Mouse (Mus musculus): ENCODE measurements around the gene Dazl. TPM values are rescaled to one million over a fixed set of nuclear protein-coding genes. Genes with fewer than 3 reads are reported as not detected.
A peak's percentile ranks its signal among the peaks of the same experiment; 100 is the strongest.

Dazl gene
- polyA plus RNA-seq, 1 experiment from 2014 or later, result 0.09 TPM

- H3K27ac ChIP-seq (ENCODE audit: low read depth, low read length), result no peak overlapping the region
- ATAC-seq (ENCODE audit: low FRiP score) (no peak), DNase-seq (ENCODE audit: low spot score) (no peak)
- H3K9ac ChIP-seq (ENCODE audit: low read depth, low read length), result no peak overlapping the region
- no peak overlapping the region for H3K4me2 ChIP-seq (replicated peaks; ENCODE audit: low read depth, low read length)
- H3K4me1 ChIP-seq (replicated peaks; ENCODE audit: control insufficient read depth, insufficient read depth, low read length), result no peaks in the 10 kb centered on the region
- no peaks in the 10 kb centered on the region for H3K27me3 ChIP-seq (ENCODE audit: control insufficient read depth, insufficient read depth, low read length)
- 87% methylated on average over 11 of the region's 11 CpGs for WGBS
- no peaks in the 10 kb centered on the region for H3K36me3 ChIP-seq (ENCODE audit: control insufficient read depth, insufficient read depth, low read length)
- H3K4me3 ChIP-seq (ENCODE audit: low read depth, low read length), result no peak overlapping the region
- no peaks in the 10 kb centered on the region for H3K9me3 ChIP-seq (ENCODE audit: control insufficient read depth, low read length)
Observed at GRCm38 (mm10) chr17:50243326-50243725, 50.1 kb downstream of the Dazl start.

GRCm38 (mm10) chr17:50237818-50238610 is 55.4 kb downstream of the Dazl start:
- ATAC-seq (ENCODE audit: low FRiP score) (no peak), DNase-seq (ENCODE audit: low spot score) (no peak)
- H3K9me3 ChIP-seq (ENCODE audit: control insufficient read depth, low read length), result no peaks in the 10 kb centered on the region
- no peaks in the 10 kb centered on the region for H3K27me3 ChIP-seq (ENCODE audit: control insufficient read depth, insufficient read depth, low read length)
- no peak overlapping the region for H3K4me3 ChIP-seq (ENCODE audit: low read depth, low read length)
- 72% methylated on average over 11 of the region's 11 CpGs for WGBS
- H3K27ac ChIP-seq (ENCODE audit: low read depth, low read length), result no peak overlapping the region
- peaks cover 4% of the 10 kb centered on the region; the same call in 1 of the 2 replicates for H3K4me1 ChIP-seq (replicated peaks; ENCODE audit: control insufficient read depth, insufficient read depth, low read length)
- H3K36me3 ChIP-seq (ENCODE audit: control insufficient read depth, insufficient read depth, low read length), result no peaks in the 10 kb centered on the region
- H3K9ac ChIP-seq (ENCODE audit: low read depth, low read length), result no peak overlapping the region
- H3K4me2 ChIP-seq (replicated peaks; ENCODE audit: low read depth, low read length), result no peak overlapping the region

GRCm38 (mm10) chr17:50237436-50237709 is 56.1 kb downstream of the Dazl start:
- peak; percentile 89 for ATAC-seq (ENCODE audit: low FRiP score)
- peak; percentile 89 for DNase-seq (ENCODE audit: low spot score)
- Histone ChIP-seq H3K27ac (ENCODE audit: low read depth, low read length) (peak overlapping the region; percentile 64), H3K36me3 (ENCODE audit: control insufficient read depth, insufficient read depth, low read length) (no peaks in the 10 kb centered on the region), H3K4me1 (replicated peaks; ENCODE audit: control insufficient read depth, insufficient read depth, low read length) (peaks cover 4% of the 10 kb centered on the region; the same call in 1 of the 2 replicates), H3K9ac (ENCODE audit: low read depth, low read length) (no peak overlapping the region), H3K27me3 (ENCODE audit: control insufficient read depth, insufficient read depth, low read length) (no peaks in the 10 kb centered on the region), H3K9me3 (ENCODE audit: control insufficient read depth, low read length) (no peaks in the 10 kb centered on the region), H3K4me3 (ENCODE audit: low read depth, low read length) (no peak overlapping the region), H3K4me2 (replicated peaks; ENCODE audit: low read depth, low read length) (0 out of 2 replicates have a peak overlapping the region, but pooled peaks have one; percentile 22)
- WGBS, result 10% methylated on average over 8 of the region's 8 CpGs

- H3K27ac ChIP-seq (ENCODE audit: low read depth, low read length), result peak overlapping the region; percentile 64
Observed at GRCm38 (mm10) chr17:50236702-50237435, 56.6 kb downstream of the Dazl start.

GRCm38 (mm10) chr17:50235943-50236701 is 57.3 kb downstream of the Dazl start:
- ATAC-seq (ENCODE audit: low FRiP score), result peak; percentile 60
- H3K4me3 ChIP-seq (ENCODE audit: low read depth, low read length), result no peak overlapping the region
- H3K9ac ChIP-seq (ENCODE audit: low read depth, low read length), result no peak overlapping the region
- no peaks in the 10 kb centered on the region for H3K36me3 ChIP-seq (ENCODE audit: control insufficient read depth, insufficient read depth, low read length)
- DNase-seq (ENCODE audit: low spot score), result peak; percentile 44
- H3K4me2 ChIP-seq (replicated peaks; ENCODE audit: low read depth, low read length), result no peak overlapping the region
- H3K27ac ChIP-seq (ENCODE audit: low read depth, low read length), result peak overlapping the region; percentile 64
- H3K4me1 ChIP-seq (replicated peaks; ENCODE audit: control insufficient read depth, insufficient read depth, low read length), result peaks cover 4% of the 10 kb centered on the region; the same call in 1 of the 2 replicates
- WGBS, result 40% methylated on average over 13 of the region's 13 CpGs
- no peaks in the 10 kb centered on the region for H3K27me3 ChIP-seq (ENCODE audit: control insufficient read depth, insufficient read depth, low read length)
- H3K9me3 ChIP-seq (ENCODE audit: control insufficient read depth, low read length), result no peaks in the 10 kb centered on the region

More at GRCm38 (mm10) chr17:50236702-50237435, 56.6 kb downstream of the Dazl start:
- H3K4me3 ChIP-seq (ENCODE audit: low read depth, low read length), result no peak overlapping the region
- no peaks in the 10 kb centered on the region for H3K36me3 ChIP-seq (ENCODE audit: control insufficient read depth, insufficient read depth, low read length)
- H3K4me1 ChIP-seq (replicated peaks; ENCODE audit: control insufficient read depth, insufficient read depth, low read length), result peaks cover 4% of the 10 kb centered on the region; the same call in 1 of the 2 replicates
- WGBS, result 26% methylated on average over 9 of the region's 9 CpGs
- H3K9me3 ChIP-seq (ENCODE audit: control insufficient read depth, low read length), result no peaks in the 10 kb centered on the region
- peak; percentile 75 for DNase-seq (ENCODE audit: low spot score)
- no peak overlapping the region for H3K9ac ChIP-seq (ENCODE audit: low read depth, low read length)
- 0 out of 2 replicates have a peak overlapping the region, but pooled peaks have one; percentile 22 for H3K4me2 ChIP-seq (replicated peaks; ENCODE audit: low read depth, low read length)
- no peaks in the 10 kb centered on the region for H3K27me3 ChIP-seq (ENCODE audit: control insufficient read depth, insufficient read depth, low read length)
- ATAC-seq (ENCODE audit: low FRiP score), result peak; percentile 91

DNA sequence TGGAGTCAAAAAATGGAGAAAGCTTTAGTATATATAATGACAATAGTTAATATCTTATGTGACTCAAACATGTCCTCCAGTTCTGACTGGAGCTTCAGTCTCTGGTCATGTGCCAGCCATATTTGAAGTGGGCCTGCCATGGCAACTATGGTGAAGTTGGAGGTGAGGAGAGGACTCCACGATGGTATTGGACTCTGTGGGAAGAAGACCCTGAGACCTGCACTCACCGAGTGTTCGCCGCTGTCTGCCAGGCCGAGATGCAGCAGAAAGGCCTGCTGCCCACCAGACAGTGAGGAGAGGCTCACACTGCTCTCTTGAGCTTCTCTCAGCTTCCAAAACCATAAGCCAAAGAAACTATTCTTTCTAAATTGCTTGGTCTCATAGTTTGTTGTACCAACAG is 59.5 kb downstream of the Dazl start:
- H3K36me3 ChIP-seq (ENCODE audit: control insufficient read depth, insufficient read depth, low read length), result no peaks in the 10 kb centered on the region
- ATAC-seq (ENCODE audit: low FRiP score), result no peak
- no peak overlapping the region for H3K4me2 ChIP-seq (replicated peaks; ENCODE audit: low read depth, low read length)
- H3K4me3 ChIP-seq (ENCODE audit: low read depth, low read length), result no peak overlapping the region
- H3K27me3 ChIP-seq (ENCODE audit: control insufficient read depth, insufficient read depth, low read length), result no peaks in the 10 kb centered on the region
- no peak for DNase-seq (ENCODE audit: low spot score)
- no peak overlapping the region for H3K9ac ChIP-seq (ENCODE audit: low read depth, low read length)
- peaks cover 4% of the 10 kb centered on the region; the same call in 1 of the 2 replicates for H3K4me1 ChIP-seq (replicated peaks; ENCODE audit: control insufficient read depth, insufficient read depth, low read length)
- WGBS, result 92% methylated on average over 5 of the region's 5 CpGs
- no peak overlapping the region for H3K27ac ChIP-seq (ENCODE audit: low read depth, low read length)
- no peaks in the 10 kb centered on the region for H3K9me3 ChIP-seq (ENCODE audit: control insufficient read depth, low read length)

DNA sequence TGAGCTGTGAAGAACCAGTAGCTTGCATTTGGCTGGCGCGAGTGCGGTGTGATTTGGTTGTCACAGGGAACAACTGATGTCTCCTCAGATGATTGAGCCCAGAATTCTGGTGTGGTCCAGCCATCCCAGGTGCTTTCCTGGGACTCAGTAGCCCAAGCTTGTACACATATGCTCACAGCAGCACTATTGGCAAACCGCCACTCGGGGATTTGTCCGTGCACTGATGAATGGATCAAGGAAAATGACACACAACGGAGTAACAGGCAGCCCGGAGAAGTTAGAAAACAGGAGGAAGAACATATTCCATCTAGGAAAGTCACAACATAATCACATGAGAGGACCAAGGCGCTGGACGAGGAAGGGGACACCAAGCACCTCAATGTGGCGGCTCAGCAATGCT is 60.6 kb downstream of the Dazl start:
- no peaks in the 10 kb centered on the region for H3K36me3 ChIP-seq (ENCODE audit: control insufficient read depth, insufficient read depth, low read length)
- H3K27ac ChIP-seq (ENCODE audit: low read depth, low read length), result no peak overlapping the region
- no peak for DNase-seq (ENCODE audit: low spot score)
- H3K27me3 ChIP-seq (ENCODE audit: control insufficient read depth, insufficient read depth, low read length), result no peaks in the 10 kb centered on the region
- H3K9me3 ChIP-seq (ENCODE audit: control insufficient read depth, low read length), result no peaks in the 10 kb centered on the region
- H3K4me2 ChIP-seq (replicated peaks; ENCODE audit: low read depth, low read length), result no peak overlapping the region
- no peak overlapping the region for H3K4me3 ChIP-seq (ENCODE audit: low read depth, low read length)
- H3K9ac ChIP-seq (ENCODE audit: low read depth, low read length), result no peak overlapping the region
- WGBS, result 93% methylated on average over 11 of the region's 11 CpGs
- H3K4me1 ChIP-seq (replicated peaks; ENCODE audit: control insufficient read depth, insufficient read depth, low read length), result peaks cover 4% of the 10 kb centered on the region; the same call in 1 of the 2 replicates
- no peak for ATAC-seq (ENCODE audit: low FRiP score)

DNA sequence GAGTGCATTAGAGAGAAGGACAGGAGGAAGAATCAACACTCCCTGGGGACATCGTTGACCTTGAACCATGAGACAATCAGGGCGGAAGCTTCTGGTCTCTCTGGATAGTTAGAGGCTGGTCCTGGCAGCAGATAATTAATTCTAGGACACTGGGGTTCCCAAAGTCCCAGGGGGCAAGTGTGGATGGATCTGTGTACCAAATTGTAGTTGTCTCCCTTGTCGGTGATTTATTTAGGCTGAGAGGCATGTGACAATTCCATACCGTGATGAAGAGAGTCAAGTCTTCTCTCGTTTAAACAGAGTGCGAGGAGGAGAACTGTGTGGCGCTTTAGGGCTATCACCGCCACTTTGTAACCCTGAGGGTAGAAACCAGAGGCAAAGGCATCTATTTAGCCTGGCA is 62.2 kb downstream of the Dazl start:
- H3K36me3 ChIP-seq (ENCODE audit: control insufficient read depth, insufficient read depth, low read length), result no peaks in the 10 kb centered on the region

More for the DNA sequence above, 62.2 kb downstream of the Dazl start:
- Histone ChIP-seq H3K9ac (ENCODE audit: low read depth, low read length) (no peak overlapping the region), H3K9me3 (ENCODE audit: control insufficient read depth, low read length) (no peaks in the 10 kb centered on the region), H3K4me2 (replicated peaks; ENCODE audit: low read depth, low read length) (no peak overlapping the region), H3K27ac (ENCODE audit: low read depth, low read length) (no peak overlapping the region), H3K4me3 (ENCODE audit: low read depth, low read length) (no peak overlapping the region), H3K27me3 (ENCODE audit: control insufficient read depth, insufficient read depth, low read length) (no peaks in the 10 kb centered on the region), H3K4me1 (replicated peaks; ENCODE audit: control insufficient read depth, insufficient read depth, low read length) (peaks cover 3% of the 10 kb centered on the region; the same call in 1 of the 2 replicates)
- DNase-seq (ENCODE audit: low spot score) (no peak), ATAC-seq (ENCODE audit: low FRiP score) (no peak)
- WGBS, result 89% methylated on average over 8 of the region's 8 CpGs
